Mouse (Mus musculus) NIH3T3 (cell line): ENCODE data around the gene Nat8f7.
"Not testable (repeated sequence)": the region's sequence is repeated elsewhere in the genome, so short reads cannot be mapped to it uniquely, and the experiment has no call there.

Source experiments
- DNase-seq: peaks from one replicate; pipeline ENCODE4 v3.0.0-alpha.2; 2012; ENCODE audit warnings: low read depth

Nat8f7 gene

GRCm38 (mm10) chr6:85713105-85713504 is at the start of gene Nat8f7:
TSS of gene Nat8f7 (minus strand) at chr6:85713205.
- DNase-seq, result not testable (repeated sequence)

- DNase-seq, result not testable (repeated sequence)
Measured at GRCm38 (mm10) chr6:85762678-85763077, 49.7 kb upstream of the Nat8f7 start.

GRCm38 (mm10) chr6:85755705-85756249 is 42.8 kb upstream of the Nat8f7 start:
- peak; percentile 44 for DNase-seq

GRCm38 (mm10) chr6:85709607-85710006 is 3.4 kb downstream of the Nat8f7 start:
- not testable (repeated sequence) for DNase-seq

GRCm38 (mm10) chr6:85709206-85709605 is 3.8 kb downstream of the Nat8f7 start:
- DNase-seq, result not testable (repeated sequence)

- peak; percentile 72 for DNase-seq
Measured at GRCm38 (mm10) chr6:85701943-85702342, 11.1 kb downstream of the Nat8f7 start.
